Mouse (Mus musculus) heart, adult 11 months (tissue): Measurements from ENCODE around the gene Meis3.

Source experiments
- DNase-seq: peaks from one replicate; pipeline ENCODE4 v3.0.0; 2022

Meis3 gene

DNA sequence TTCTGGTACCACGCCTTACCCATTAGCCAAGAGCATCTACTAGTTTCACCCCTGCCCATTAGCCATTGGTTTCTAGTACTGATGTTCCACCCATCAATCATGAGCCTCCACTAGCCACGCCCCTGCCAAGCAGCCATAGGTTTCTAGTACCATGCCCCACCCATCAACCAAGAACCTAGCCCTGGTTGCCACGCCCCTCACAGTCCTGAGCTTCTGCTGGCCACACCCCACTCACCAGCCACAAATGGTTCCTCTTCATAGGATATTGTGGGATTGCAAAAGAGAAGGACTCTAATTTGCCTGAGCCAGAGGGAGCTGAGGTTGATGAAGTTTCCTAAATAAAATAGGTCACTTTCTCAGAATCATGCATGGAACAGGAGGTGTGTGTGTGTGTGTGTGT is 14.2 kb upstream of the Meis3 start:
- DNase-seq, result no peak

DNA sequence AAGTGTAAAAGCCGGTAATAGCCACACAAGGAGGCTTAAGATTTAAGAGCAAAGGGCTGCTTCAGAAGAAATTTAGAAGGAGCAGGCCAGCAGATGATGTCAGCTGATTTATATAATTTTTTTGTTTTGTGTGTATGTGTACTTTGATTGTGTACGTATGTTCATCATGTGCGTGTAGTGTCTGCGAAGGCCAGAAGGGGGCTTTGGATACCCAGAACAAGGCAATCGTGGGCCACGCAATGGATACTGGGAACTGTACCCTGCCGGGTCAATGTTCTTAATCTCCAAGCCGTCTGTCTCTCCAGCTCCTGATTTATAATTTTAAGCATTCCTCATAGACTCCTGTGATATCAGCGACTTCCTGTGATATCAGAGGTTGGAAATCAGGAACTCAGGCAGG is 13.6 kb upstream of the Meis3 start:
- DNase-seq, result no peak

DNA sequence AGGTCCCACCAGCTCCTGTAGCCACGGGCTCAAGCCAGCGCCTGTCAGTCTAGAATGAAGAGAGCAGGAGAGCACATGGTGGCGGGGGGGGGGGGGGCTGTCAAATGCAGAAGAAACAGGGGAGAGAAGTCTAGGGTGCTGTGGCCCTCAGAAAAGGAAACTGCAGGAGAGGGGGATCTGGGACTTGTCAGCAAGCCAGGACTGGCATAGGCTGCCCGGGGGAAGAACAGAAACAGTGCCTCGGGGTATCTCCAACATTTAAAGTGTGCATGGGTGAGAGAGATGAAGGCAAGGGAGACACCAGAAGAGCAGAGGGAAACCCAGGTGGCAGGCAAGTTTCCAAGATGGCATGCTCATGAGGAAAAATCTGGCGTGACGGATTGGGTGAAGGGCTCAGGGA is 12.9 kb upstream of the Meis3 start:
- DNase-seq, result no peak

DNA sequence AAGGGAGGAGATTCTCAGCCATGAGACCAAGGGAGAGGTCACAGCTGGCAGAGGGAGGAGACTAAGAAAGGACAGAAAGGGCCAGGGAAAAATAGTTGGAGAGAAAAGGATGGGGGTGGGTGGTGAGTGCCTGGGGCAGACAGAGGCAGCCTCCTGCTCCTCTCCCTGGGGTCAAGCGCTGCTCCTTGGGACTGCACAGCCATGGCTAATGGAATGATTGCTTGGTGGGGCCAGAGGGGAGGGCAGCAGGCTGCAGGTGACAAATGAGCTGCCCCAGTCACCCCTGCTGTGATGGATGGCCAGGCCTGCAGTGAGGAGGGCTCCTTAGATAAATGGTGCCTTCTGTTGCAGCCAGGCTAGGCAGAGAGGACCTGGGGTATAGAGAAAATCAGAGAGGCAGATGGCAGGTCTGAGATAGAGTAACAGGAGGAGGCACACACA is 2.7 kb upstream of the Meis3 start:
- no peak for DNase-seq

DNA sequence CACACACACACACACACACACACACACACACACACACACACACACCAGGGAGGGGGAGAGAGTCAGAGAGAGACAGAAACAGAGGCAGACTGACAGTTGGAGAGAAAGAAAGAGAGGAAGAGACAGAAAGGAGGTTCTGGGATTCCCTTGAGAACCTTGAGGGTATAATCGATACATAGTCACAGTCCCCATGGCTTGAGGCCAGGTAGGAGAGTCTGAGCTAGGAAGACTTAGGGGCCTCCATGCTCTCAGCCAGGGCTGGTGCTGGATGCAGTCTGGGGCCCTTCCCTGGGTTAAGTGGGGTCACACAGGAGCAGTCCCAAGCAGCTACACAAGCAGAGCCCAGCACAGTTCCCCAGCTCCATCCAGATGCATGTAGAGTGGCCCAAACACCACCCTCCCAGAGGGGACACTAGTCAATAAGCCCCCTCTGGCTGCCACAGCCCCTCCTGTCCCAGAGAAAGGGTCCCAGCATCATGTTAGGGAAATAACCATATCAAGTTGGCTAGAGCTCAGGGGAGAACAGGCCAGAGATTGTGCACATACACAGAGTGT is 2.2 kb upstream of the Meis3 start:
- DNase-seq, result peak; percentile 80

DNA sequence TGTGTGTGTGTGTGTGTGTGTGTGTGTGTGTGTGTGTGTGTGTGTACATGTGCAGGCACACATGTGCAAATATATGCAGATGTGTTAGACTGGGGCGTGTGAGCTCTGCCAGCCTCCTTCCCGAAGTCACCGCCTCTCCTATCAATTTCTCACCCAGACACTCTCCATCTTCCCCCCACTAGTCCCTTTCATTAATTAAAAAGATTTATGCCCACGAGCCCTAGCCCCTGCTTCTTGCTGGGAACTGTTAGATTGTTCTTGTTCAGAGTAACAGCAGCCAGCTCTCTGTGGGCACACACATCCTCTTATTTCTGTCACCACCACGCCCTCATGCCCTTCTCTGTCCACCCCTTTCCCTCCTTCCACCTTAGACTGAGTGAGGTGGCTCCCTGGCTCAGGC is 1.7 kb upstream of the Meis3 start:
- no peak for DNase-seq

DNA sequence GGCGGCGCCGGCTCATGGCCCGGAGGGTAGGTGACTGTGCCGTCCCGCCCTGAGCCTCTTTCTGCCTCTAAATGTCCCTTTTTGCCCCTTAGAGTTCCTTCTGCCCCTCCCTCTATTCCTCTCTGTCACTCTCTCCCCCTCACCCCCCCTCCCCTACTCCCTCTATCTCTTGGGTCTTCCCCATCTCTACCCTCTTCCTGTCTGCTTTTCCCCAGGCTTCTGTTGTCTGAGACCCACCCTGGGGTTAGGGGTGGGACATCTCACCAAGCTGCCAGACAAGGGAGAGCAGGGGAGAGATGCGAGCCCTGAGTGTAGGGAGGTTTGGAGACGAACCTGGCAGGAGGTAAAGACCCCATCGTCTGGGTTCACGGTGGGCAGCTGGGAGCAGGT is 647 bp downstream of the Meis3 start:
- no peak for DNase-seq

DNA sequence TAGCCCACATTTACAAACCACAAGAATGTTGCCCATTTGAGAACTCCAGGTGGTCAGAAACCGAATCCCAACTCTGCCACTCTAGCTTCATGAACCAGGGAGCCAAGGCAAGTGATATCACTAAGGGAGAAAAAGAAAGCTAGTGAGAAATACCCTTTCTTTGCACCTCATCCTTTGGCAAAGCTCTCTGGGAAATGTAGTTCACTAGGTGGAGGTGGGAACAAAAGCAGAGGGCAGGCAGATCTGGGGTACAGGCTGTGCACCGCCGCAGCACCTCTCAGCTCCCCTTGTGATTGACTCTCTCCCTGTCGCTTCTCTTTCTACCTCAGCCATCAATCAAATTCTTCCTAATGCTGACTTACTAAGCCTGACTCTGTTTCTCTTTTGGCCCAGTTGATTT is 3.2 kb downstream of the Meis3 start:
- DNase-seq, result no peak

DNA sequence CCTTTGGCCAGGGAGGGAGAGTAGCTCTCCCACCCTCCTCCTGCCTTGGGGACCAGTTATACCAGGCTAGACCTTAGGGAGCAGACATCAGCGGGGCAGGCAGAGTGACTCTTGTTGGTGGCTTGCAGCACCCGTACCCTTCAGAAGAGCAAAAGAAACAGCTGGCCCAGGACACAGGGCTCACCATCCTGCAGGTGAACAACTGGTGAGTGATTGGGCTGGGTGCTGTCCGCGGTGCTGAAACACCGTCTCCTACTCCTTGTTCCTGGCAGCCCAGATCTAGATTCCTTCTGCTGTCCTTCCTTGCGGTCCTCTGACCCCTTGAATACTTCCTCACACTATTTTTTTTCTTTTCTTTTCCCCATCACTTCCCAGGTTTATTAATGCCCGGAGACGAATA is 8.8 kb downstream of the Meis3 start:
- DNase-seq, result no peak

DNA sequence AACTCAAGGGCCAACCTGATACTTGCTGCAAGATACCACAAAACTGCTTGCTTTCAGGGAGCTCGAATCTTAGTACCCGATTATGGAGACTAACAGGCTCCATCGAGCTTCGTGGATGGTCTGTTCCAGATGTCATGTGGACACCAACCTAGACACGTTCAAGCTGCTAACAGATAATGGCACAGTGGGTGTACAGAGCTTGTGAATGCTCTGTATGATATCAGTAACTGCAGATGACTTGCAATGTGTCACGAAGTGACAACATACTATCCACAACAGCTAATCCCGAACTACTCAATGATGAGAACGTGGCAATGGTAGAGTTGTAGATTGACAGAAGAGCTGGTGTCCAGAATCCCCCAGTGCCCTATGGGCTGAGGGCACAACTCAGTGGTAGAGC is 12.6 kb downstream of the Meis3 start:
- no peak for DNase-seq

DNA sequence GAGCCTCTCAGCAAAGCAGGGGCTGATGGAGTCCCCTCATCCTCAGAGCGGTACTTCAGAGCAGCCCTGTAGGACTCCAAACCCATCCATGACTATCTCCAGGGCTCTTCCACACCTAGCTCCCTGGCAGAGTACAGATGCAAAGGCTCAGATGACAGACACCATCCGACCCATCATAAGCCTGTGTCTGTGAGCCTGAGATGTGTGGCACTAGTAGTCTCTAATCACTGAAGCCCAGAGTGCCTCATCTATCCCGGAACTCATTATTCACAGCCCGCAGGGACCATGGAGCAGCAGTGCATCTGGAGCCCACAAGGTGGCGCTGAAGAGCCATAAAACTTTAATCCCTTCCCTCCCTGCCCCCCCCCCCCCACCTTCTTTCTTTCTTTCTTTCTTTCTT is 17.4 kb downstream of the Meis3 start:
- DNase-seq, result peak; percentile 96

DNA sequence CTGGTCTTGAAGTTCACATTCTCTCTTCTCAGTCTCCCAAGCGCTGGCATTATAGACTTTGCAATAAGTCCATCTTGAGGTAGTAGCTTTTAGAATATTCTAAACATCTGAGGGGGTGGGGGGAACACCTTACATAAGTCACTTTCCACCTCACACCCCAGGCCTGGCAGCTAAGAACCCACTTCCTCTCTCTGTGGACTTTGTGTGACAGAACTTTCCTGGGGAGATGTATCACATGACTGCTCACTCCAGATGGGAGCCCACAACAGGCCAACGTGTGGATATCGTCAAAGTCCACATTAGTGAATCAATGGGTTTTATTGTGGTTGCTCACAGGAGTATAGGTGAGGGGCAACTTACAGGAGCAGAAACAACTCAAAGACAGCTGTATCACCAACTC is 18.8 kb downstream of the Meis3 start:
- no peak for DNase-seq

DNA sequence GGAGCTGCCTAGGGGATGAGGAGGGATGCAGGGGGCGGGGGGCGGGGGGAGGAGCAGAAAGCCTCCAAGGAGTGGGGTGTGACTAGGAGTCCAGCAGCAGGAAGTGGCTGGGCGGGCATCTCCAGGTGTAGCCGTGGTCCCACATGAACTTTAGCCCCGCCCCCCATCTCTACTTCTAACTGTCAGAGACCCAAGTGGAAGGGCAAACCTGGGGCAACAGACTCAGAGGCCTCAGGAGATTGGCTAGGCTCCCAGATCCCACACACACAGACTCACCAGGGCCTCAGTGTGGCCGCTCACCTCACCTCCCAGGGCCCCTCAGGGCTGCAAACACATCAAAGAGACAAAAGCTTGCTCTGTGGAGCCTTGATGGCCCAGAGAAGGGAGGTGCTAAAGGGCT is 21.7 kb downstream of the Meis3 start:
- no peak for DNase-seq

DNA sequence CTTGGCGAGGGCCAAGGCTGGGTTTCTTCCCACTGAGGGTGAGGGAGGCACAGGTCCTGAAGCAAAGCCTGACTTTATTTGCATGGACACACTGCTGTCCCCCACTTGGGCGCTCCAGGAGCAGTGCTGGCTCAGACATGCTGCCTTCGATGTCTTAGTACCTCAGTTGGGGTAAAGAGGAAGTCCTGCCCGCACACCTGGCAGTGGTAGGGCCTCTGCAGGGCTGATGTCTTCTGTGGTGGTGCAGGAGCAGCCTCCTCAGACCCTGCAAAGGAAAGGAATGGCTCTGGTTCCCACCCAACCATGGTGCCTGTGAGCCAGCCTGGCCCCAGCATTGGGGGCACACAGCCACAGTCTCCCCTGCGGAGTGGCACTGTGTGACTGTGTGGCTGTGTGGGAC is 22.3 kb downstream of the Meis3 start:
- no peak for DNase-seq

DNA sequence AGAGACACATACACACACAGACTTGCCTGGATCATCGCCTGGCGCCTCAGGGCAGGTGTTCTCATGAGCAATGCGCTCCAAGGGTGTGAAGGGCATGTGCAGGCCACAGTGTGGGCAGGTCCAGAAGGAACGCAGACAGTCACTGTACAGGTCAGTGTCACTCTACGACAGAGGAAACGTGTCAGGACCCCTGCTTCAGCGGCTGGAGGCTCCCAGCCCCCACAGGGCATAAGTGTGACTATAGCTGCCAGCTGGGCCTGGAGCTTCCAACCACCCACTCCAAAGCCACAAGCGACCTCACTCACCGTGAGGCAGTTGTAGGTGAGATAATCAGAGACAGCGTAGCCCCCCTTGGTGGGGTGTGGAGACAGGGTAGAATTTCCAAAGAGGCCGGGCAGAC is 23.6 kb downstream of the Meis3 start:
- no peak for DNase-seq

DNA sequence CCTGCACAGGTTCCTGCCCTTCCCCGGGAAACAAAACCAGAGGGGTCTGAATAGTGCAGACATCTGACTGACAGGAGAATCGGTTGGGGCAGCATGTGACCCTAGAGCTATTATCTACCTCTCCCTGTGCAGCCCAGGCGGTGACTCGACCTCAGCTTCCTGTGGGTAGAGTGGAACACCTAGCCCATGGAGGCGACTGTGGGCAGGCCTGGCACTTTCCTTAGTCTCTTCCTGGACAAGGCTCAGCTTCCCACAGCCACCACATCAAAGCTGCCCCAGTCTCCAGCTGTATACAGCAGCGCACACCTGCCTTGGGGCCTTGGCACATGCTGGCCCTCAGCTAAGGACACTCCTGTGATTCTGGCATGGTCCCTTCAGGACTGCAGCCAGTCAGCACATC is 26.2 kb downstream of the Meis3 start:
- no peak for DNase-seq

DNA sequence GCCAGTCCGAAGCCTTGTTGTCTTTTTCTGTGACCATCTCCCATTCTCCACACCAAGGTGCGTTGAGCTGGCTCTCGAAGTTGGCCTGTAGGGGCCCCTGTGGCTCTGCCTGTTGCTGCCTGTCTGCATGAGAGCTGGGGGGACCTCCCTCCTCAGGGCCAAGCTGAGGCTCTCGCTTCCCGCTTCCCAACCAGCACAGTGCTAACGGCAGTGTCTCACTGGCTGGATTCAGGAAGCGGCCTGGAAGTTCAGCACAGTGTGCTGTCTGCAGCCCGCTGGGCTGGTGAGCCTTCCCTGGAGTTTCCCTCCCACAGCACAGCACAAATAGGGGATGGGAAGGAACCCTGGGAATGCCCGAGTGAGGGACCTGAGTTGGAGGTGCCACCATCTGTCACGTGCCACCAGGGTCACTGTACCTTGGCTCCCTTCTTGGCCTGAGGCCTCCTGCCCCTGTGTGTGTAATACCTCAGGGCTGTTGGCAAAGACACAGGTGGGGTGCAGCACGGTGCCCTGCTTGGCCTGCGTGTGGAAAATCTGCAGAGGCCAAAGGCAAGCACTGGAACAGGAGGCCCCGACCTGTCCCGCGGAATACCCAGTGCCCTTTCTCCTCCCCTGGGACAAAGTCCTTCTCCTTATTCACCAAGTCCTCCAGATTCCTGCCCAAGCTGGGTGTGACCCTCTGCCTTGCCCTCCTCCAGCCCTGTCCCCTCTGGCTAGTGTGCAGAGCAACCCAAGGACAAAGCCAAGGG is 28.0 kb downstream of the Meis3 start:
- peak; percentile 90 for DNase-seq

DNA sequence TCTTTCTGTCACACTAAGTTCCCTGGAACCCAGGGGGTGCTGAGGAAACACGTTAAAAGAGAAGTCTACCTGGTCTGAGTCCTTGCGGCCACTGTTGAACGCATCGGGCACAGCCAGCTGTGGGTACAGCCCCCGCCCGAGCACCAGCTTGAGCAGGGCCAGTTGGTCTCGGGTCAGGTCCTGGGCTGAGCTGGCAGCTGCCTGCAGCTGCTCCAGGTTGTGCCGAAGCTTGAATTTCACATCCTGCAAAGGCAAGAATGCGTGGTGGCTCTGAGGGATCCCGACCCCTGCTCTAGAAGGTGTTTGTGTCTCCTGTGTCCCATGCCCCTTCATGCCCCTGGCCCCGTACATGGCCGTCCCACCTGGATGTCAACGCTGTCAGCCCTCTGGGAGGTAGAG is 28.6 kb downstream of the Meis3 start:
- peak; percentile 87 for DNase-seq

DNA sequence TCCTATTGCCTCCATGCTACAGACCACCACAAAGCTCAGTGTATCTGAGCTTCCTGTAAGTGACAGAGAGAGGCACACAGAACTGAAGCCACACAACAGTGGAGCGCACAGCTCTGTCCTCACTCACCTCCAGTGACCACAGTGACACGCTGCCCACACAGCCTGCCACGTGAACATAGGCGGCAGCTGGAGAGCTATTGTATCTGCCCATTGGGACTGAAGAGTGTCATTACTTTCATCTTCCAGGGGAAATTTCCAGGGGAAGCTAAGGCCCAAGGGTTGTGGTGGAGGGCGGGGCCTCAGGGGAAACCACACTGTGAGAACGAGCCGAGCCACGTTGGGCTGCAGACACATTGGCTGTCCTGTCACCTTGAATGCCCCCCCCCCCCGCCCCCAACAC is 29.9 kb downstream of the Meis3 start:
- no peak for DNase-seq

DNA sequence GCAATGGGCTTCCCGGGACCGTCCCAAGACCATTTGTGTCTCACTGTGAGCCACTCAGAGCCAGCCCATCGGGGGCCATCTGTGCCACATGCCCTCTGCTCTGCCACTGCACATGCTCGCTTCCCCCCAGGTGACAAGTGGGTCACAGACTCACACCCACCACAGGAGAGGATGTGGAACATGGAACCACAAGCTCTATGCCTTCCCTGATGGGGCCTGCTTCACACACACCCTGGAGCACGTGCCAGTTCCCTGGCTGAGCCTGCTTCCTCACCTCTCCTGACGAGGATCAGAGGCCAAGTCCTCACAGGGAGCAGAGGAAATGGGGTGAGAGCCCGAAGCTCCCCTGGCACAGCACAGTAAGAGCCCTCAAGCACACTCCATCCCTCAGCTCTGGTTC is 32.2 kb downstream of the Meis3 start:
- peak; percentile 93 for DNase-seq

DNA sequence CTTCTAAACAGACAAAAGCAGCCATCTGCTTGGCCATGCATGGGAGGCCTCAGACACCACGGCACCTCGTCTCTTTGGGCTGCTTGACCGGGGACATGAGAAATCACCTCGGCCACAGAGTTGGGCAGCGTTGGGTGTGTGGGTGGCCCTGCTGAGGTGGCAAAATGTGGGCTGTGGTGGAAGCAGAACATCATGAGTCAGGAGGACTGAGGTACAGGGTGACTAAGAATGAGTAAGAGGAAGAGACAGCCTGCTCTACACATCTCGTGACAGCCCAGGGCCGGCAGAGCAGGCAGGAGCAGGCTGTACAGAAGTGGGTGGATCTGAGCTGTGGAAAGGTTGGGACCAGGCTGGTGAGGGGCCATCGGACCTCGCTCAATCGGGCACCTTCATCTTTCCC is 32.6 kb downstream of the Meis3 start:
- DNase-seq, result peak; percentile 98

DNA sequence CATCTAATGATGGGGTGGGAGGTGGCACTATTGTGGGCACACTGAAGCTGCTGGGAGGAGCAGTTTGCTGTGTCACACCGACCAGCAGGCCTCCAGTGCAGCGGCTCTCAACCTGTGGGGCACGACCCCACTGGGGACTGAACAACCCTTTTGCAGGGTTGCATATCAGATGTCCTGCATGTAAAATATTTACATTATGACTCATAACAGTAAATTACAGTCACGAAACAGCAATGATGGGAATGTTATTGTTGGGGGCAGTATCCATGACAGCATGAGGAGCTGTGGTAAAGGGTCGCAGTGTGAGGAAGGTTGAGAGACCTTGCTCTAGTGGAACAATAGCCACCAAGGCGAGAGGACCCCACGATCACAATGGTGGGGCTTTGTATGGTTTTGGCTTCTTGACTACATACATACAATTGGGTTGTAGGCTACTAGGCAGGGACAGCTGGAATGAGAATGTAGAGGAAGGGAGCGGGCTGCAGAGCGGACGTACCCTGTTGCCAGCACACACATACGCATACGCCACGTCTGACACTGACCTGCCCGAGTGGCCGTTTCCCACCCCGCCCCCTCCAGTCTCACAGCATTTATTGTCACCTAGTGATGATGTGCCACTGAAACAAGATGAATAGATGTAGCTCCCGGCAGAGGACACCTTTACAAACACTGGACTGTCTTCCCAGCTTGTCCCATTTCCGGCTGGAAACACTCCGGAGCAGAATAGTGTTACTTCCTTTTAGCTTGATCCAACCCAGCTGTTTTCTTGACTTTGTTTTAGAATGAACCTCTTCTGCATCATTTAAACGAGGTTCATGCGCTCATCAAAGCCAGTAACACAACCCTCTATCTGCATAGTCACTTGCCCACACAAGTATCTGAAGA is 34.1 kb downstream of the Meis3 start:
- DNase-seq, result no peak

DNA sequence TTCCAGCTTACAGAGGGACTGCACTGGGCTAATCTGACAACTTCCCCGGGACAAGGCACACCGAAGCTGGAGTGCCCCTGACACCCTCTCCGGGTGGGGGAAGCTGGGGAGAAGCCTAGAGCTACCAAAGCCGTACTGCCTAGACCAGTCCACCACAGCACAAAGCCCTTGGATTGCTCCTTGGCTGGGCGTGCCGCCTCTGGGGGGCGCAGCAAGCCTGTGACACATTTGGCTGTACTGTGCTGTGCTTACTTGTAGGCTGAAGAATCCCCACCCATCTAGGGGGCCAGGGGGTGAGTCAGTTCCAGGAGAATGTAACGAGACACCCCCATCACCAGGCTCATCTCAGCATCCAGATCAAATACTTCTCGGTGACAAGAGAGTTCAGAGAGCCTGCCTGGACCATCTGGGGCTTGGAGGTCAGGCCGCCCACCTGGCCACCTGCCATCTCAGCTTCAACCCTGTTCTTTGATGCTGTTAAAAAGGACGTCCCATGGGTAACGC is 36.0 kb downstream of the Meis3 start:
- no peak for DNase-seq

DNA sequence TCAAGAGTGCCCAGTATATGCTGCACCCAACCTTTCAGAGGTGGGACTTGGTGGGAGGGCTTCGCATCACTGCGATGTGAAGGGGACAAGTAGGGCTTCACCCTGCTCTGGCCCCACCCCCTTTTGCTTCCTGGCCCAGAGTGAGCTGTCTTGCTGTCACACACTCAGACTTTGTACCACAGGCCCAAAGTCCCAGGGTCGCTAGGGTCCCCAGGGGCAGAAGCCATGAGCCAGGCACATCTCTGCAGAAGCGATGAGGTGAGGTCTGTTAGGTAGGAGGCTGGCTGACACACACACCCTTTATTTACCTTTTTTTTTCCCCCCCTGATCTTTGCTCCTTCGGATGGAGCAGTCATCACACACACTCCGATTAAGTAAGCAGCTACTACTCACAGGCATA is 38.3 kb downstream of the Meis3 start:
- DNase-seq, result no peak
